Mouse (Mus musculus) MEL (cell line): ENCODE data around the gene Gm5136. TPM values are rescaled to one million over a fixed set of nuclear protein-coding genes. Genes with fewer than 3 reads are reported as not detected.

Source experiments
- DNase-seq: peaks from one replicate; pipeline ENCODE4 v3.0.0; 2011; ENCODE audit warnings: low read depth, low spot score
- H3K27ac ChIP-seq: 2 replicates; pipeline ENCODE4 v1.5.1; 2012; ENCODE audit warnings: low read depth, mild to moderate bottlenecking, control low read depth, low read length, moderate library complexity; ENCODE audit not compliant: control insufficient read depth
- H3K27me3 ChIP-seq, 2 experiments: fragments of 150-350 bp in 1 of 2; sonication (generic) in 1 of 2; 2 replicates each; pipeline ENCODE4 v1.6.1; 2012; ENCODE audit warnings: low read length in 2 of 2, mild to moderate bottlenecking in 2 of 2, improper control_type of control experiment in 1 of 2, moderate library complexity in 1 of 2; ENCODE audit not compliant: insufficient read depth in 2 of 2, control insufficient read depth in 1 of 2
- H3K36me3 ChIP-seq, 2 experiments: 2 replicates each; pipeline ENCODE4 v1.6.1; 2012 to 2014; ENCODE audit warnings: low read length in 2 of 2, improper control_type of control experiment in 1 of 2, inconsistent platforms in 1 of 2, mild to moderate bottlenecking in 1 of 2; ENCODE audit not compliant: insufficient read depth in 2 of 2, control insufficient read depth in 1 of 2
- H3K4me1 ChIP-seq, 2 experiments: fragments of 150-350 bp in 1 of 2; sonication (generic) in 1 of 2; 2 replicates each; pipeline ENCODE4 v1.6.1; 2012; ENCODE audit warnings: low read length in 2 of 2, improper control_type of control experiment in 1 of 2, mild to moderate bottlenecking in 1 of 2; ENCODE audit not compliant: insufficient read depth in 2 of 2, control insufficient read depth in 1 of 2
- H3K4me3 ChIP-seq, 2 experiments: fragments of 150-350 bp in 1 of 2; sonication (generic) in 1 of 2; 2 replicates each; pipeline ENCODE4 v1.5.1; 2012; ENCODE audit warnings: low read depth in 2 of 2, low read length in 2 of 2, mild to moderate bottlenecking in 2 of 2, moderate library complexity in 2 of 2, control low read depth in 1 of 2, improper control_type of control experiment in 1 of 2; ENCODE audit not compliant: control insufficient read depth in 1 of 2, insufficient read depth in 1 of 2
- H3K79me2 ChIP-seq: 2 replicates; pipeline ENCODE4 v1.6.1; 2012; ENCODE audit warnings: mild to moderate bottlenecking, low read length, moderate library complexity; ENCODE audit not compliant: control insufficient read depth, poor library complexity, insufficient read depth
- H3K9ac ChIP-seq: 2 replicates; pipeline ENCODE4 v1.6.1; 2012; ENCODE audit warnings: low read depth, mild to moderate bottlenecking, control low read depth, low read length, moderate library complexity; ENCODE audit not compliant: control insufficient read depth, poor library complexity, severe bottlenecking
- H3K9me3 ChIP-seq: fragments of 150-350 bp; sonication (generic); replicated peaks from 2 replicates; pipeline ENCODE4 v1.6.1; 2012; ENCODE audit warnings: mild to moderate bottlenecking, low read length, improper control_type of control experiment, moderate library complexity; ENCODE audit not compliant: insufficient read depth
- BHLHE40 ChIP-seq: IDR thresholded peaks from 2 replicates; pipeline ENCODE4 v1.6.1; 2012; ENCODE audit warnings: low read depth, mild to moderate bottlenecking, inconsistent platforms, low read length, improper control_type of control experiment, borderline replicate concordance
- CHD1 ChIP-seq: IDR thresholded peaks from 2 replicates; pipeline ENCODE4 v1.6.1; 2012; ENCODE audit warnings: low read depth, mild to moderate bottlenecking, inconsistent platforms, low read length, improper control_type of control experiment
- E2F4 ChIP-seq: IDR thresholded peaks from 2 replicates; pipeline ENCODE4 v1.6.1; 2011; ENCODE audit warnings: low read depth, low read length, improper control_type of control experiment, borderline replicate concordance
- EP300 ChIP-seq, 2 experiments: IDR thresholded peaks; 2 replicates each; pipeline ENCODE4 v1.6.1; 2011; ENCODE audit warnings: improper control_type of control experiment in 2 of 2, low read length in 2 of 2, low read depth in 1 of 2, mild to moderate bottlenecking in 1 of 2
- ETS1 ChIP-seq: IDR thresholded peaks from 2 replicates; pipeline ENCODE4 v1.6.1; 2012; ENCODE audit warnings: low read depth, mild to moderate bottlenecking, inconsistent platforms, low read length, improper control_type of control experiment, moderate library complexity
- JUND ChIP-seq: IDR thresholded peaks from 2 replicates; pipeline ENCODE4 v1.6.1; 2011; ENCODE audit warnings: low read depth, mild to moderate bottlenecking, improper control_type of control experiment, low read length
- MAFK ChIP-seq: IDR thresholded peaks from 2 replicates; pipeline ENCODE4 v1.6.1; 2011; ENCODE audit warnings: low read depth, mild to moderate bottlenecking, low read length, improper control_type of control experiment, borderline replicate concordance
- MAX ChIP-seq: IDR thresholded peaks from 2 replicates; pipeline ENCODE4 v1.6.1; 2011; ENCODE audit warnings: low read length, improper control_type of control experiment
- MXI1 ChIP-seq: IDR thresholded peaks from 2 replicates; pipeline ENCODE4 v1.6.1; 2011; ENCODE audit warnings: mild to moderate bottlenecking, low read depth, low read length, improper control_type of control experiment
- MYC ChIP-seq: IDR thresholded peaks from 2 replicates; pipeline ENCODE4 v1.6.1; 2011; ENCODE audit warnings: low read depth, mild to moderate bottlenecking, low read length, improper control_type of control experiment, moderate library complexity
- NRF1 ChIP-seq: IDR thresholded peaks from 2 replicates; pipeline ENCODE4 v1.6.1; 2014; ENCODE audit warnings: low read depth, mild to moderate bottlenecking, inconsistent platforms, low read length, improper control_type of control experiment, moderate library complexity; ENCODE audit not compliant: poor library complexity, insufficient read depth, severe bottlenecking
- POLR2A ChIP-seq, 2 experiments: IDR thresholded peaks; 2 replicates each; pipeline ENCODE4 v1.6.1; 2011 to 2012; ENCODE audit warnings: low read length in 2 of 2, mild to moderate bottlenecking in 2 of 2, control low read depth in 1 of 2, improper control_type of control experiment in 1 of 2, low read depth in 1 of 2, moderate library complexity in 1 of 2; ENCODE audit not compliant: control insufficient read depth in 1 of 2, insufficient read depth in 1 of 2, poor library complexity in 1 of 2
- POLR2AphosphoS2 ChIP-seq: IDR thresholded peaks from 2 replicates; pipeline ENCODE4 v1.6.1; 2011; ENCODE audit warnings: low read length, improper control_type of control experiment
- SIN3A ChIP-seq: IDR thresholded peaks from 2 replicates; pipeline ENCODE4 v1.6.1; 2012; ENCODE audit warnings: low read length, improper control_type of control experiment, inconsistent platforms
- TAL1 ChIP-seq: IDR thresholded peaks from 2 replicates; pipeline ENCODE4 v1.6.1; 2012; ENCODE audit warnings: mild to moderate bottlenecking, inconsistent platforms, low read length, moderate library complexity, mixed read lengths
- TBP ChIP-seq: IDR thresholded peaks from 2 replicates; pipeline ENCODE4 v1.8.0; 2011; ENCODE audit warnings: low read depth, low read length, improper control_type of control experiment
- TCF12 ChIP-seq: IDR thresholded peaks from 2 replicates; pipeline ENCODE4 v1.6.1; 2014; ENCODE audit warnings: low read depth, mild to moderate bottlenecking, inconsistent platforms, low read length, improper control_type of control experiment, moderate library complexity
- USF2 ChIP-seq, 2 experiments: IDR thresholded peaks; 2 replicates each; pipeline ENCODE4 v1.6.1; 2011 to 2012; ENCODE audit warnings: improper control_type of control experiment in 2 of 2, low read length in 2 of 2, borderline replicate concordance in 1 of 2, inconsistent platforms in 1 of 2, low read depth in 1 of 2, mild to moderate bottlenecking in 1 of 2; ENCODE audit not compliant: insufficient read depth in 1 of 2
- ZC3H11A ChIP-seq: IDR thresholded peaks from 2 replicates; pipeline ENCODE4 v1.6.1; 2012; ENCODE audit warnings: low read depth, mild to moderate bottlenecking, inconsistent platforms, low read length, improper control_type of control experiment
- ZNF384 ChIP-seq: IDR thresholded peaks from 2 replicates; pipeline ENCODE4 v1.6.1; 2012; ENCODE audit warnings: low read depth, mild to moderate bottlenecking, inconsistent platforms, low read length, improper control_type of control experiment
- polyA plus RNA-seq, 2 experiments: library from polyadenylated mRNA; stranded (reverse) in 1 of 2; unstranded in 1 of 2; fragments of >175 nt in 1 of 2; fragments of >200 nt in 1 of 2; gene quantifications; 2 replicates each; pipeline versions ENCODE4 v1.2.1 to v1.2.4; 2012; ENCODE audit warnings: low replicate concordance in 2 of 2, low read depth in 1 of 2; ENCODE audit not compliant: insufficient read length in 2 of 2, insufficient read depth in 1 of 2, missing spikeins in 1 of 2
- total RNA-seq: library from RNA; depleted of rRNA; stranded (reverse); fragments of 300-350 nt; gene quantifications from 2 replicates; pipeline ENCODE4 v1.2.3, GENCODE M21; 2012

Gene Gm5136
- total and polyA plus RNA-seq, 3 experiments, result not detected

- H3K79me2 ChIP-seq, result no peaks in the 10 kb centered on the region
- H3K9me3 ChIP-seq, result no peaks in the 10 kb centered on the region
- TF ChIP-seq ZC3H11A (no peak), JUND (no peak), USF2 (IDR thresholded peaks at IDR 0.05; ENCODE audit: borderline replicate concordance in 1 of 2, insufficient read depth in 1 of 2, low read depth in 1 of 2, low read length in 2 of 2) (no peak), POLR2AphosphoS2 (no peak), TAL1 (no peak), MAX (no peak), NRF1 (no peak), TBP (no peak), CHD1 (no peak), MYC (no peak), EP300 (IDR thresholded peaks at IDR 0.05; ENCODE audit: low read depth in 1 of 2, low read length in 2 of 2) (no peak), MXI1 (no peak), TCF12 (no peak), ETS1 (no peak), ZNF384 (no peak), SIN3A (no peak), BHLHE40 (no peak), MAFK (no peak)
- no peak overlapping the region for H3K27ac ChIP-seq
- H3K9ac ChIP-seq, result no peak overlapping the region
- no peak overlapping the region for H3K4me3 ChIP-seq
- no peak for DNase-seq
- H3K4me1 ChIP-seq, result no peaks in the 10 kb centered on the region
- H3K36me3 ChIP-seq, result no peaks in the 10 kb centered on the region
- no peaks in the 10 kb centered on the region for H3K27me3 ChIP-seq
Measured at GRCm38 (mm10) chr10:108652831-108653230, 47.1 kb downstream of the Gm5136 start.

- TF ChIP-seq E2F4 (no peak), MAFK (no peak), NRF1 (no peak), POLR2A (IDR thresholded peaks at IDR 0.05; ENCODE audit: control insufficient read depth in 1 of 2, insufficient read depth in 1 of 2, low read depth in 1 of 2, low read length in 2 of 2, poor library complexity in 1 of 2) (no peak), MXI1 (no peak)
- H3K9ac ChIP-seq, result no peak overlapping the region
- no peaks in the 10 kb centered on the region for H3K27me3 ChIP-seq
- no peaks in the 10 kb centered on the region for H3K4me1 ChIP-seq
- H3K27ac ChIP-seq, result no peak overlapping the region
- H3K36me3 ChIP-seq, result no peaks in the 10 kb centered on the region
- no peak overlapping the region for H3K4me3 ChIP-seq
- no peaks in the 10 kb centered on the region for H3K79me2 ChIP-seq
- H3K9me3 ChIP-seq, result no peaks in the 10 kb centered on the region
- no peak for DNase-seq
Measured at GRCm38 (mm10) chr10:108652066-108652465, 47.9 kb downstream of the Gm5136 start.
